Mouse (Mus musculus) CH12.LX (cell line): ENCODE data around the gene Mex3d. TPM values are rescaled to one million over a fixed set of nuclear protein-coding genes. Genes with fewer than 3 reads are reported as not detected.

Source experiments
- DNase-seq: peaks from one replicate; pipeline ENCODE4 v3.0.0-alpha.2; 2013; ENCODE audit errors: extremely low read depth
- H3K27ac ChIP-seq: 2 replicates; pipeline ENCODE4 v1.5.1; 2012; ENCODE audit warnings: low read depth, mild to moderate bottlenecking, control low read depth, moderate library complexity; ENCODE audit not compliant: insufficient read depth
- H3K27me3 ChIP-seq: replicated peaks from 2 replicates; pipeline ENCODE3; 2012; ENCODE audit warnings: inconsistent platforms
- H3K36me3 ChIP-seq, 2 experiments: replicated peaks in 1 of 2; 2 replicates each; pipeline versions ENCODE3 to v1.6.1; 2012; ENCODE audit warnings: inconsistent platforms in 1 of 2, low read length in 1 of 2, mild to moderate bottlenecking in 1 of 2, mixed read lengths in 1 of 2, moderate library complexity in 1 of 2; ENCODE audit not compliant: control insufficient read depth in 1 of 2, insufficient read depth in 1 of 2
- H3K4me1 ChIP-seq, 2 experiments: 2 replicates each; pipeline ENCODE4 v1.6.1; 2012; ENCODE audit warnings: inconsistent platforms in 1 of 2, moderate library complexity in 1 of 2; ENCODE audit not compliant: insufficient read depth in 2 of 2, control insufficient read depth in 1 of 2
- H3K4me2 ChIP-seq: 2 replicates; pipeline ENCODE4 v1.6.1; 2012; ENCODE audit warnings: low read depth, mild to moderate bottlenecking, control low read depth; ENCODE audit not compliant: poor library complexity, insufficient read depth, severe bottlenecking
- H3K4me3 ChIP-seq, 3 experiments: fragments of 150-350 bp in 1 of 3; sonication (generic) in 1 of 3; replicated peaks in 1 of 3; 2 replicates each; pipeline versions ENCODE3 to v1.5.1; 2011 to 2012; ENCODE audit warnings: low read depth in 2 of 3, low read length in 2 of 3, mild to moderate bottlenecking in 2 of 3, moderate library complexity in 2 of 3, control low read depth in 1 of 3, improper control_type of control experiment in 1 of 3, inconsistent platforms in 1 of 3, mixed read lengths in 1 of 3; ENCODE audit not compliant: poor library complexity in 1 of 3
- H3K79me2 ChIP-seq: replicated peaks from 2 replicates; pipeline ENCODE4 v1.6.1; 2012; ENCODE audit warnings: mild to moderate bottlenecking, moderate library complexity; ENCODE audit not compliant: control insufficient read depth, poor library complexity, insufficient read depth, severe bottlenecking; ENCODE audit errors: extremely low read depth
- H3K9ac ChIP-seq: 2 replicates; pipeline ENCODE4 v1.6.1; 2012; ENCODE audit warnings: low read depth, mild to moderate bottlenecking, control low read depth, moderate library complexity; ENCODE audit not compliant: insufficient read depth
- H3K9me3 ChIP-seq: replicated peaks from 2 replicates; pipeline ENCODE3; 2012; ENCODE audit warnings: low read length, inconsistent platforms, mixed read lengths
- BHLHE40 ChIP-seq: IDR thresholded peaks from 2 replicates; pipeline ENCODE4 v1.6.1; 2011; ENCODE audit warnings: mild to moderate bottlenecking, low read depth, low read length, improper control_type of control experiment
- CTCF ChIP-seq, 2 experiments: IDR thresholded peaks in 1 of 2; conservative IDR thresholded peaks in 1 of 2; 2 replicates each; pipeline ENCODE4 v1.5.1; 2011 to 2012; ENCODE audit warnings: low read depth in 2 of 2, low read length in 2 of 2, improper control_type of control experiment in 1 of 2, inconsistent platforms in 1 of 2, mild to moderate bottlenecking in 1 of 2, moderate library complexity in 1 of 2
- E2F4 ChIP-seq: IDR thresholded peaks from 2 replicates; pipeline ENCODE4 v1.6.1; 2011; ENCODE audit warnings: low read depth, low read length, improper control_type of control experiment; ENCODE audit not compliant: insufficient replicate concordance
- ELF1 ChIP-seq: IDR thresholded peaks from 2 replicates; pipeline ENCODE4 v1.6.1; 2014; ENCODE audit warnings: low read depth, mild to moderate bottlenecking, inconsistent platforms, low read length, improper control_type of control experiment
- EP300 ChIP-seq: IDR thresholded peaks from 2 replicates; pipeline ENCODE4 v1.6.1; 2011; ENCODE audit warnings: low read length, improper control_type of control experiment
- ETS1 ChIP-seq: conservative IDR thresholded peaks from 2 replicates; pipeline ENCODE4 v1.6.1; 2012; ENCODE audit warnings: low read depth, mild to moderate bottlenecking, inconsistent platforms, low read length, improper control_type of control experiment, moderate library complexity
- GABPA ChIP-seq: IDR thresholded peaks from 2 replicates; pipeline ENCODE4 v1.6.1; 2012; ENCODE audit warnings: low read depth, low read length, improper control_type of control experiment, inconsistent platforms; ENCODE audit not compliant: insufficient replicate concordance
- HCFC1 ChIP-seq: IDR thresholded peaks from 2 replicates; pipeline ENCODE4 v1.6.1; 2012; ENCODE audit warnings: low read depth, mild to moderate bottlenecking, inconsistent platforms, low read length, improper control_type of control experiment
- IRF4 ChIP-seq: IDR thresholded peaks from 2 replicates; pipeline ENCODE4 v1.6.1; 2014; ENCODE audit warnings: low read depth, mild to moderate bottlenecking, inconsistent platforms, low read length, improper control_type of control experiment
- JUN ChIP-seq: IDR thresholded peaks from 2 replicates; pipeline ENCODE4 v1.6.1; 2011; ENCODE audit warnings: low read depth, mild to moderate bottlenecking, low read length, improper control_type of control experiment, moderate library complexity; ENCODE audit not compliant: insufficient read depth
- JUND ChIP-seq: conservative IDR thresholded peaks from 2 replicates; pipeline ENCODE4 v1.6.1; 2011; ENCODE audit warnings: low read depth, low read length, improper control_type of control experiment
- MAFK ChIP-seq: IDR thresholded peaks from 2 replicates; pipeline ENCODE4 v1.6.1; 2011; ENCODE audit warnings: low read length, improper control_type of control experiment; ENCODE audit not compliant: insufficient replicate concordance
- MAX ChIP-seq: IDR thresholded peaks from 2 replicates; pipeline ENCODE4 v1.6.1; 2011; ENCODE audit warnings: low read length, improper control_type of control experiment
- MYC ChIP-seq: IDR thresholded peaks from 2 replicates; pipeline ENCODE4 v1.6.1; 2011; ENCODE audit warnings: low read depth, mild to moderate bottlenecking, improper control_type of control experiment, low read length
- NELFE ChIP-seq: IDR thresholded peaks from 2 replicates; pipeline ENCODE4 v1.6.1; 2011; ENCODE audit warnings: low read depth, low read length, improper control_type of control experiment
- NRF1 ChIP-seq: IDR thresholded peaks from 2 replicates; pipeline ENCODE4 v1.6.1; 2014; ENCODE audit warnings: low read depth, mild to moderate bottlenecking, inconsistent platforms, low read length, improper control_type of control experiment, moderate library complexity
- PAX5 ChIP-seq: IDR thresholded peaks from 2 replicates; pipeline ENCODE4 v1.6.1; 2012; ENCODE audit warnings: low read length, inconsistent platforms, mixed read lengths
- POLR2AphosphoS2 ChIP-seq: IDR thresholded peaks from 2 replicates; pipeline ENCODE4 v1.6.1; 2011; ENCODE audit warnings: low read depth, low read length, improper control_type of control experiment
- RAD21 ChIP-seq: IDR thresholded peaks from 2 replicates; pipeline ENCODE4 v1.6.1; 2011; ENCODE audit warnings: low read depth, mild to moderate bottlenecking, low read length, improper control_type of control experiment, moderate library complexity
- RCOR1 ChIP-seq: conservative IDR thresholded peaks from 2 replicates; pipeline ENCODE4 v1.6.1; 2012; ENCODE audit warnings: low read depth, mild to moderate bottlenecking, inconsistent platforms, low read length, improper control_type of control experiment
- SMC3 ChIP-seq: IDR thresholded peaks from 2 replicates; pipeline ENCODE4 v1.6.1; 2011; ENCODE audit warnings: low read depth, low read length, improper control_type of control experiment
- USF2 ChIP-seq: conservative IDR thresholded peaks from 2 replicates; pipeline ENCODE4 v1.6.1; 2011; ENCODE audit warnings: low read depth, low read length, improper control_type of control experiment
- ZC3H11A ChIP-seq: IDR thresholded peaks from 2 replicates; pipeline ENCODE4 v1.6.1; 2012; ENCODE audit warnings: low read depth, mild to moderate bottlenecking, inconsistent platforms, low read length, improper control_type of control experiment
- ZNF384 ChIP-seq: IDR thresholded peaks from 2 replicates; pipeline ENCODE4 v1.6.1; 2012; ENCODE audit warnings: low read depth, low read length, improper control_type of control experiment, inconsistent platforms
- dilution Hi-C: fragments of 300-500 bp; cut with MboI; formaldehyde crosslinking; loops from 2 replicates; pipeline ENCODE4 v1.14.3; 2020; ENCODE audit warnings: low sequenced_read_pairs; ENCODE audit not compliant: extremely low pct_unique_long_range_greater_than_20kb, extremely low pct_ligation_motif_present
- in situ Hi-C: fragments of 300-500 bp; cut with MboI; formaldehyde crosslinking; loops from 3 replicates; pipeline ENCODE4 v1.14.3; 2019; ENCODE audit warnings: low sequenced_read_pairs, low pct_ligation_motif_present, low pct_unique_long_range_greater_than_20kb, mixed read lengths
- polyA plus RNA-seq: library from polyadenylated mRNA; unstranded; fragments of >175 nt; gene quantifications from 2 replicates; pipeline ENCODE4 v1.2.1, GENCODE M21; 2012; ENCODE audit warnings: low read depth; ENCODE audit not compliant: insufficient read length
- total RNA-seq, 2 experiments: library from RNA; depleted of rRNA; stranded (reverse); fragments of 300-350 nt in 1 of 2; fragments of >200 nt in 1 of 2; gene quantifications; 2 replicates each; pipeline ENCODE4 v1.2.3; 2012 to 2014

The Mex3d gene
- total and polyA plus RNA-seq, 3 experiments: 5.9 to 8.5 (median 6.6) TPM

- H3K4me3 ChIP-seq: no peak overlapping the region
- H3K9me3 ChIP-seq: peaks cover 5% of the 10 kb centered on the region
- no peak overlapping the region for H3K9ac ChIP-seq
- H3K27me3 ChIP-seq: peaks cover 31% of the 10 kb centered on the region
- dilution Hi-C loops (no loop called here), in situ Hi-C loops (no loop called here)
- TF ChIP-seq IRF4 (peak; percentile 34; the same call in 1 of the 2 replicates), GABPA (no peak), RCOR1 (no peak), PAX5 (no peak), HCFC1 (no peak), BHLHE40 (peak; percentile 59), RAD21 (no peak), MAFK (no peak), MYC (peak; percentile 58; the same call in 1 of the 2 replicates), EP300 (0 out of 2 replicates have a peak, but pooled peaks have one; percentile 16), POLR2AphosphoS2 (no peak), MAX (0 out of 2 replicates have a peak, but pooled peaks have one; percentile 51)
- H3K79me2 ChIP-seq: no peaks in the 10 kb centered on the region
- no peak overlapping the region for H3K4me2 ChIP-seq
- DNase-seq: no peak
- peaks cover 22 to 28% of the 10 kb centered on the region in 2 experiments for H3K36me3 ChIP-seq
- peaks cover 23 to 38% of the 10 kb centered on the region in 2 experiments for H3K4me1 ChIP-seq
- no peak overlapping the region; the same call in 1 of the 2 replicates for H3K27ac ChIP-seq
These were observed 51.2 kb downstream of the Mex3d start for GRCm38 (mm10) chr10:80336263-80336662.

GRCm38 (mm10) chr10:80332525-80332989 is 54.9 kb downstream of the Mex3d start:
- Histone ChIP-seq H3K9ac (no peak overlapping the region), H3K4me3 (no peak overlapping the region), H3K4me1 (peaks cover 30 to 48% of the 10 kb centered on the region in 2 experiments), H3K36me3 (peaks cover 22 to 28% of the 10 kb centered on the region in 2 experiments), H3K9me3 (peaks cover 5% of the 10 kb centered on the region), H3K79me2 (no peaks in the 10 kb centered on the region), H3K27me3 (peaks cover 45% of the 10 kb centered on the region)
- in situ Hi-C loops: no loop called here
- TF ChIP-seq ETS1 (no peak), NRF1 (no peak), ELF1 (no peak), SMC3 (no peak), USF2 (no peak), E2F4 (no peak), HCFC1 (no peak), PAX5 (no peak), JUN (no peak), CTCF (conservative IDR thresholded peaks at IDR 0.05 in 1 of 2, IDR thresholded peaks at IDR 0.05 in 1 of 2; ENCODE audit: low read depth in 2 of 2, low read length in 2 of 2) (no peak), JUND (no peak), ZC3H11A (no peak), NELFE (no peak), MYC (no peak), ZNF384 (no peak)
- TF ChIP-seq, all 38 proteins: peak for 0
- dilution Hi-C loops: no loop called here
- Histone ChIP-seq H3K27ac (no peak overlapping the region), H3K4me2 (no peak overlapping the region)
- no peak for DNase-seq
